Mouse (Mus musculus): ENCODE results near the gene Serinc5. TPM values are rescaled to one million over a fixed set of nuclear protein-coding genes. Genes with fewer than 3 reads are reported as not detected.
"Not testable (repeated sequence)": the region's sequence is repeated elsewhere in the genome, so short reads cannot be mapped to it uniquely, and the experiment has no call there.

The Serinc5 gene
- polyA plus RNA-seq, 1 experiment, result 10.4 TPM

- TF ChIP-seq POLR2A (IDR thresholded peaks at IDR 0.05; ENCODE audit: low read depth, low read length) (no peak), CTCF (conservative IDR thresholded peaks at IDR 0.05; ENCODE audit: insufficient read depth, insufficient read length, low read depth, low read length) (no peak)
- no peaks in the 10 kb centered on the region for H3K27me3 ChIP-seq (replicated peaks; ENCODE audit: control insufficient read depth, insufficient read depth, low read length)
- DNase-seq, result no peak
- no peaks in the 10 kb centered on the region for H3K36me3 ChIP-seq (ENCODE audit: control insufficient read depth, insufficient read depth, low read length)
- 0 out of 2 replicates have a peak, but pooled peaks cover 3% of the 10 kb centered on the region for H3K4me1 ChIP-seq (ENCODE audit: control insufficient read depth, insufficient read depth, low read length)
- H3K27ac ChIP-seq (ENCODE audit: insufficient read depth, low read depth, low read length), result no peak overlapping the region
- WGBS, result 90% methylated on average over 7 of the region's 7 CpGs
- H3K4me3 ChIP-seq (ENCODE audit: insufficient read depth, low read depth, low read length), result no peak overlapping the region
Observed at GRCm38 (mm10) chr13:92679661-92680060, 68.8 kb downstream of the Serinc5 start.

GRCm38 (mm10) chr13:92681541-92681940, 70.7 kb downstream of the Serinc5 start:
- Histone ChIP-seq H3K4me3 (ENCODE audit: insufficient read depth, low read depth, low read length) (no peak overlapping the region), H3K4me1 (ENCODE audit: control insufficient read depth, insufficient read depth, low read length) (no peaks in the 10 kb centered on the region), H3K27ac (ENCODE audit: insufficient read depth, low read depth, low read length) (no peak overlapping the region), H3K36me3 (ENCODE audit: control insufficient read depth, insufficient read depth, low read length) (no peaks in the 10 kb centered on the region), H3K27me3 (replicated peaks; ENCODE audit: control insufficient read depth, insufficient read depth, low read length) (no peaks in the 10 kb centered on the region)
- no peak for TF ChIP-seq CTCF (conservative IDR thresholded peaks at IDR 0.05; ENCODE audit: insufficient read depth, insufficient read length, low read depth, low read length)
- no peak for TF ChIP-seq POLR2A (IDR thresholded peaks at IDR 0.05; ENCODE audit: low read depth, low read length)
- WGBS, result 77% methylated on average over 2 of the region's 2 CpGs
- DNase-seq, result no peak

GRCm38 (mm10) chr13:92682833-92683232, 71.9 kb downstream of the Serinc5 start:
- no peak for DNase-seq
- TF ChIP-seq POLR2A (IDR thresholded peaks at IDR 0.05; ENCODE audit: low read depth, low read length) (no peak), CTCF (conservative IDR thresholded peaks at IDR 0.05; ENCODE audit: insufficient read depth, insufficient read length, low read depth, low read length) (no peak)
- Histone ChIP-seq H3K27me3 (replicated peaks; ENCODE audit: control insufficient read depth, insufficient read depth, low read length) (no peaks in the 10 kb centered on the region), H3K4me3 (ENCODE audit: insufficient read depth, low read depth, low read length) (no peak overlapping the region), H3K4me1 (ENCODE audit: control insufficient read depth, insufficient read depth, low read length) (no peaks in the 10 kb centered on the region), H3K36me3 (ENCODE audit: control insufficient read depth, insufficient read depth, low read length) (no peaks in the 10 kb centered on the region), H3K27ac (ENCODE audit: insufficient read depth, low read depth, low read length) (no peak overlapping the region)
- 59% methylated on average over 6 of the region's 6 CpGs for WGBS

- WGBS, result 77% methylated on average over 4 of the region's 4 CpGs
- H3K4me1 ChIP-seq (ENCODE audit: control insufficient read depth, insufficient read depth, low read length), result no peaks in the 10 kb centered on the region
- no peaks in the 10 kb centered on the region for H3K36me3 ChIP-seq (ENCODE audit: control insufficient read depth, insufficient read depth, low read length)
- TF ChIP-seq CTCF (conservative IDR thresholded peaks at IDR 0.05; ENCODE audit: insufficient read depth, insufficient read length, low read depth, low read length) (no peak), POLR2A (IDR thresholded peaks at IDR 0.05; ENCODE audit: low read depth, low read length) (no peak)
- H3K27ac ChIP-seq (ENCODE audit: insufficient read depth, low read depth, low read length), result no peak overlapping the region
- DNase-seq, result no peak
- no peaks in the 10 kb centered on the region for H3K27me3 ChIP-seq (replicated peaks; ENCODE audit: control insufficient read depth, insufficient read depth, low read length)
- H3K4me3 ChIP-seq (ENCODE audit: insufficient read depth, low read depth, low read length), result no peak overlapping the region
Observed at GRCm38 (mm10) chr13:92683464-92683863, 72.6 kb downstream of the Serinc5 start.

- Histone ChIP-seq H3K4me1 (ENCODE audit: control insufficient read depth, insufficient read depth, low read length) (no peaks in the 10 kb centered on the region), H3K4me3 (ENCODE audit: insufficient read depth, low read depth, low read length) (no peak overlapping the region), H3K36me3 (ENCODE audit: control insufficient read depth, insufficient read depth, low read length) (no peaks in the 10 kb centered on the region), H3K27ac (ENCODE audit: insufficient read depth, low read depth, low read length) (no peak overlapping the region), H3K27me3 (replicated peaks; ENCODE audit: control insufficient read depth, insufficient read depth, low read length) (no peaks in the 10 kb centered on the region)
- DNase-seq, result no peak
- no peak for TF ChIP-seq CTCF (conservative IDR thresholded peaks at IDR 0.05; ENCODE audit: insufficient read depth, insufficient read length, low read depth, low read length)
- WGBS, result 79% methylated on average over 4 of the region's 4 CpGs
Observed at GRCm38 (mm10) chr13:92684310-92684709, 73.4 kb downstream of the Serinc5 start.

GRCm38 (mm10) chr13:92685273-92685672, 74.4 kb downstream of the Serinc5 start:
- H3K36me3 ChIP-seq (ENCODE audit: control insufficient read depth, insufficient read depth, low read length), result no peaks in the 10 kb centered on the region
- no peak overlapping the region for H3K27ac ChIP-seq (ENCODE audit: insufficient read depth, low read depth, low read length)
- no peak overlapping the region for H3K4me3 ChIP-seq (ENCODE audit: insufficient read depth, low read depth, low read length)
- TF ChIP-seq POLR2A (IDR thresholded peaks at IDR 0.05; ENCODE audit: low read depth, low read length) (no peak), CTCF (conservative IDR thresholded peaks at IDR 0.05; ENCODE audit: insufficient read depth, insufficient read length, low read depth, low read length) (no peak)
- no peaks in the 10 kb centered on the region for H3K27me3 ChIP-seq (replicated peaks; ENCODE audit: control insufficient read depth, insufficient read depth, low read length)
- H3K4me1 ChIP-seq (ENCODE audit: control insufficient read depth, insufficient read depth, low read length), result no peaks in the 10 kb centered on the region
- 87% methylated on average over 4 of the region's 4 CpGs for WGBS
- no peak for DNase-seq

- DNase-seq; H3K4me1 ChIP-seq (ENCODE audit: control insufficient read depth, insufficient read depth, low read length); H3K27me3 ChIP-seq (replicated peaks; ENCODE audit: control insufficient read depth, insufficient read depth, low read length); H3K36me3 ChIP-seq (ENCODE audit: control insufficient read depth, insufficient read depth, low read length); H3K4me3 ChIP-seq (ENCODE audit: insufficient read depth, low read depth, low read length); H3K27ac ChIP-seq (ENCODE audit: insufficient read depth, low read depth, low read length): not testable (repeated sequence)
- WGBS, result 96% methylated on average over 1 of the region's 1 CpGs
Observed at GRCm38 (mm10) chr13:92687151-92687550, 76.3 kb downstream of the Serinc5 start.

- 66% methylated on average over 2 of the region's 2 CpGs for WGBS
- H3K4me3 ChIP-seq (ENCODE audit: insufficient read depth, low read depth, low read length), result no peak overlapping the region
- H3K4me1 ChIP-seq (ENCODE audit: control insufficient read depth, insufficient read depth, low read length), result no peaks in the 10 kb centered on the region
- H3K27ac ChIP-seq (ENCODE audit: insufficient read depth, low read depth, low read length), result no peak overlapping the region
- no peak for TF ChIP-seq POLR2A (IDR thresholded peaks at IDR 0.05; ENCODE audit: low read depth, low read length)
- no peak for DNase-seq
- H3K27me3 ChIP-seq (replicated peaks; ENCODE audit: control insufficient read depth, insufficient read depth, low read length), result no peaks in the 10 kb centered on the region
- H3K36me3 ChIP-seq (ENCODE audit: control insufficient read depth, insufficient read depth, low read length), result no peaks in the 10 kb centered on the region
Observed at GRCm38 (mm10) chr13:92689061-92689460, 78.2 kb downstream of the Serinc5 start.
